Mouse (Mus musculus) liver, adult 2 months (tissue): ENCODE results near the gene Ppp2r2c. TPM values are rescaled to one million over a fixed set of nuclear protein-coding genes. Genes with fewer than 3 reads are reported as not detected.

ENCODE experiments used
- DNase-seq: peaks from one replicate; pipeline ENCODE4 v3.0.0-alpha.2; 2011; ENCODE audit warnings: low read depth, low spot score; ENCODE audit errors: extremely low read depth
- H3K27ac ChIP-seq: fragments of 200-500 bp; replicated peaks from 2 replicates; pipeline ENCODE4 v1.5.1; 2012; ENCODE audit warnings: low read depth, mild to moderate bottlenecking, control low read depth, inconsistent platforms, low read length; ENCODE audit not compliant: insufficient read depth
- H3K27me3 ChIP-seq: fragments of 200-500 bp; 2 replicates; pipeline ENCODE4 v1.6.1; 2012; ENCODE audit warnings: mild to moderate bottlenecking, moderate library complexity, low read length, inconsistent platforms; ENCODE audit not compliant: control insufficient read depth, insufficient read depth
- H3K36me3 ChIP-seq: fragments of 200-500 bp; 2 replicates; pipeline ENCODE4 v1.6.1; 2012; ENCODE audit warnings: low read length, inconsistent platforms; ENCODE audit not compliant: control insufficient read depth, insufficient read depth
- H3K4me1 ChIP-seq: fragments of 200-500 bp; 2 replicates; pipeline ENCODE4 v1.6.1; 2011; ENCODE audit warnings: low read length; ENCODE audit not compliant: control insufficient read depth, insufficient read depth
- H3K4me3 ChIP-seq: fragments of 200-500 bp; 2 replicates; pipeline ENCODE4 v1.5.1; 2011; ENCODE audit warnings: low read depth, mild to moderate bottlenecking, control low read depth, low read length, moderate library complexity; ENCODE audit not compliant: insufficient read depth
- H3K79me2 ChIP-seq: fragments of 200-500 bp; 2 replicates; pipeline ENCODE4 v1.6.1; 2012; ENCODE audit warnings: inconsistent platforms, mild to moderate bottlenecking, low read length, moderate library complexity; ENCODE audit not compliant: control insufficient read depth, insufficient read depth
- H3K9ac ChIP-seq: fragments of 200-500 bp; 2 replicates; pipeline ENCODE4 v1.6.1; 2012; ENCODE audit warnings: low read depth, mild to moderate bottlenecking, control low read depth, inconsistent platforms, low read length
- CTCF ChIP-seq: fragments of 200-500 bp; IDR thresholded peaks from 2 replicates; pipeline ENCODE4 v1.5.1; 2011; ENCODE audit warnings: low read depth, low read length, control low read depth
- POLR2A ChIP-seq: fragments of 200-500 bp; IDR thresholded peaks from 2 replicates; pipeline ENCODE4 v1.6.1; 2011; ENCODE audit warnings: low read length, control low read depth; ENCODE audit not compliant: insufficient read depth; ENCODE audit errors: extremely low read depth
- WGBS: fragments of 180-500 bp; shearing (Covaris S2); methylation state at CpG from one replicate; pipeline ENCODE4 v1.1.7; 2018; 5-methylcytosine and 5-hydroxymethylcytosine counted together
- polyA plus RNA-seq: library from polyadenylated mRNA; depleted of rRNA; stranded (reverse); fragments of >200 nt; gene quantifications from 2 replicates; pipeline ENCODE4 v1.2.3, GENCODE M21; 2012
- total RNA-seq: library from RNA; depleted of rRNA; stranded (reverse); fragments of >200 nt; gene quantifications from 2 replicates; pipeline ENCODE4 v1.2.3, GENCODE M21; 2014

The Ppp2r2c gene
- total and polyA plus RNA-seq, 2 experiments: under 0.01 TPM; not detected in 1

- TF ChIP-seq CTCF (no peak), POLR2A (no peak)
- Histone ChIP-seq H3K27ac (no peak overlapping the region), H3K79me2 (no peaks in the 10 kb centered on the region), H3K4me1 (no peaks in the 10 kb centered on the region), H3K36me3 (no peaks in the 10 kb centered on the region), H3K27me3 (no peaks in the 10 kb centered on the region), H3K9ac (no peak overlapping the region), H3K4me3 (no peak overlapping the region)
- 78% methylated on average over 8 of the region's 8 CpGs for WGBS
- DNase-seq: no peak
Observed at GRCm38 (mm10) chr5:36888501-36888900, 20.2 kb downstream of the Ppp2r2c start.

DNA sequence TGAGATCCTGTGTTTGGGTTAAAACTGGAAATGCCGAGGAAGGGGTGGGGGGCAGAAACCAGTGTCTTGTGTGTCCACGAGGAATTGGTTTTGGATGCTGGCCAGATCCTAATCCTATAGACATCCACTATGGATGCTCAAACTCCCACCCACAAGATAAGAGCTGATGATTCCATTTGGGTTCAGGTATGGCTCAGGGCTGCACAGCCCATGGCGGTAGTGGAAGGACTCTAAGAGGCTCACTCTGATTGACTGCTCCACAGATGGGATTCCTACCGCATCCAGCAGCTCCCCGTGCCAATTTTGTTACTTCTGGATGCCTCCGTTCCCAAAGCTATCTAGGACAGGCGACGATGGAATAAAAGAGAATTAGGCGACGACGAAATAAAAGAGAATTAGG lies 20.6 kb downstream of the Ppp2r2c start:
- WGBS: 87% methylated on average over 11 of the region's 11 CpGs
- Histone ChIP-seq H3K27ac (no peak overlapping the region), H3K79me2 (no peaks in the 10 kb centered on the region), H3K27me3 (no peaks in the 10 kb centered on the region), H3K4me3 (no peak overlapping the region), H3K4me1 (no peaks in the 10 kb centered on the region), H3K36me3 (no peaks in the 10 kb centered on the region), H3K9ac (no peak overlapping the region)
- TF ChIP-seq POLR2A: no peak
- no peak for TF ChIP-seq CTCF
- DNase-seq: no peak

- no peak for DNase-seq
- no peaks in the 10 kb centered on the region for H3K27me3 ChIP-seq
- no peaks in the 10 kb centered on the region for H3K79me2 ChIP-seq
- WGBS: 79% methylated on average over 2 of the region's 2 CpGs
- H3K4me3 ChIP-seq: no peak overlapping the region
- no peaks in the 10 kb centered on the region for H3K4me1 ChIP-seq
- H3K36me3 ChIP-seq: no peaks in the 10 kb centered on the region
- no peak for TF ChIP-seq CTCF
- TF ChIP-seq POLR2A: no peak
- no peak overlapping the region for H3K27ac ChIP-seq
- no peak overlapping the region for H3K9ac ChIP-seq
Observed at GRCm38 (mm10) chr5:36889380-36889886, 21.1 kb downstream of the Ppp2r2c start.

- no peak for DNase-seq
- WGBS: 53% methylated on average over 9 of the region's 9 CpGs
- H3K27me3 ChIP-seq: no peaks in the 10 kb centered on the region
Observed at GRCm38 (mm10) chr5:36890794-36891193, 22.5 kb downstream of the Ppp2r2c start.

GRCm38 (mm10) chr5:36891793-36892470 lies 23.6 kb downstream of the Ppp2r2c start:
- 55% methylated on average over 4 of the region's 4 CpGs for WGBS
- Histone ChIP-seq H3K27ac (no peak overlapping the region), H3K4me3 (no peak overlapping the region), H3K79me2 (no peaks in the 10 kb centered on the region), H3K9ac (no peak overlapping the region), H3K36me3 (no peaks in the 10 kb centered on the region), H3K4me1 (no peaks in the 10 kb centered on the region), H3K27me3 (no peaks in the 10 kb centered on the region)
- DNase-seq: no peak
- TF ChIP-seq CTCF: no peak
- TF ChIP-seq POLR2A: no peak

More at GRCm38 (mm10) chr5:36890794-36891193, 22.5 kb downstream of the Ppp2r2c start:
- H3K4me1 ChIP-seq: no peaks in the 10 kb centered on the region
- no peak overlapping the region for H3K9ac ChIP-seq
- H3K36me3 ChIP-seq: no peaks in the 10 kb centered on the region
- no peaks in the 10 kb centered on the region for H3K79me2 ChIP-seq
- no peak overlapping the region for H3K4me3 ChIP-seq
- no peak for TF ChIP-seq CTCF
- TF ChIP-seq POLR2A: no peak
- no peak overlapping the region for H3K27ac ChIP-seq

DNA sequence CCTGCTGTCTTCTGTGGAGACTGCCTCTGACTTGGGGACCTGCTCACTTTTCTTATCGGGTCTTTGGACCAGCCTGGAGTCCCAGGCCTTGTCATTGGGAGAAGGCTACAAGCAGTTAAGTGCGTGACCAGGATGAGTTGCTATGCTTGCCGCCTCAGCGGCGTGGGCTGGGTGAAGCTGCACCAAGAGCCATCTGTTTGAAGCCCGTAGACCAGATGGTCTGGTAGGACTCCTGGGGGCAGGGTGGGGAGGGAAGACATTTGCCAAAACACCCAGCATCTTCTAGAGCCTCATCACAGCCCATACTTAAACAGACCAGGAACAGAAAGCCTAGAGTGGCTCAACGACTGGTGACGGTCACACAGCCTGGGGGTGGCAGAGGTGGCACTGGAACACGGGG lies 24.9 kb downstream of the Ppp2r2c start:
- no peak for DNase-seq
- Histone ChIP-seq H3K9ac (no peak overlapping the region), H3K36me3 (no peaks in the 10 kb centered on the region), H3K4me3 (no peak overlapping the region), H3K27ac (no peak overlapping the region), H3K4me1 (no peaks in the 10 kb centered on the region), H3K27me3 (no peaks in the 10 kb centered on the region), H3K79me2 (no peaks in the 10 kb centered on the region)
- WGBS: 71% methylated on average over 9 of the region's 9 CpGs
- TF ChIP-seq POLR2A: no peak
- TF ChIP-seq CTCF: no peak
